Mouse (Mus musculus) intestine, embryonic 15.5 days (tissue): ENCODE measurements at regions not wholly inside any gene's neighbourhood (a gene's known extent, or its start where the extent isn't known, plus 50 kb on each side); places are given as distances from the start of the nearest gene placed in this dataset.

Experiments used
- ATAC-seq: fragments of 200-750 bp; cut with Nextera tagmentation; 2 replicates; pipeline ENCODE4 v1.8.0; 2017; ENCODE audit warnings: moderate TSS enrichment, moderate library complexity
- H3K27ac ChIP-seq: fragments of 300-500 bp; sonication (generic); 2 replicates; pipeline ENCODE4 v1.5.1; 2015; ENCODE audit warnings: mild to moderate bottlenecking, inconsistent platforms
- H3K27me3 ChIP-seq: fragments of 300-500 bp; sonication (generic); replicated peaks from 2 replicates; pipeline ENCODE4 v1.6.1; 2015; ENCODE audit warnings: inconsistent platforms
- H3K36me3 ChIP-seq: fragments of 300-500 bp; sonication (generic); 2 replicates; pipeline ENCODE4 v1.6.1; 2015; ENCODE audit warnings: inconsistent platforms
- H3K4me1 ChIP-seq: fragments of 300-500 bp; sonication (generic); replicated peaks from 2 replicates; pipeline ENCODE4 v1.6.1; 2015; ENCODE audit warnings: inconsistent platforms
- H3K4me2 ChIP-seq: fragments of 300-500 bp; sonication (generic); replicated peaks from 2 replicates; pipeline ENCODE4 v1.6.1; 2015; ENCODE audit warnings: mild to moderate bottlenecking, inconsistent platforms
- H3K4me3 ChIP-seq: fragments of 300-500 bp; sonication (generic); replicated peaks from 2 replicates; pipeline ENCODE4 v1.5.1; 2015; ENCODE audit warnings: inconsistent platforms
- H3K9ac ChIP-seq: fragments of 300-500 bp; sonication (generic); 2 replicates; pipeline ENCODE4 v1.6.1; 2015; ENCODE audit warnings: inconsistent platforms
- H3K9me3 ChIP-seq: fragments of 300-500 bp; sonication (generic); 2 replicates; pipeline ENCODE4 v1.6.1; 2016; ENCODE audit warnings: inconsistent platforms
- WGBS: fragments of 180-500 bp; shearing (Covaris S2); methylation state at CpG from one replicate; pipeline ENCODE4 v1.1.7; 2015; 5-methylcytosine and 5-hydroxymethylcytosine counted together

DNA sequence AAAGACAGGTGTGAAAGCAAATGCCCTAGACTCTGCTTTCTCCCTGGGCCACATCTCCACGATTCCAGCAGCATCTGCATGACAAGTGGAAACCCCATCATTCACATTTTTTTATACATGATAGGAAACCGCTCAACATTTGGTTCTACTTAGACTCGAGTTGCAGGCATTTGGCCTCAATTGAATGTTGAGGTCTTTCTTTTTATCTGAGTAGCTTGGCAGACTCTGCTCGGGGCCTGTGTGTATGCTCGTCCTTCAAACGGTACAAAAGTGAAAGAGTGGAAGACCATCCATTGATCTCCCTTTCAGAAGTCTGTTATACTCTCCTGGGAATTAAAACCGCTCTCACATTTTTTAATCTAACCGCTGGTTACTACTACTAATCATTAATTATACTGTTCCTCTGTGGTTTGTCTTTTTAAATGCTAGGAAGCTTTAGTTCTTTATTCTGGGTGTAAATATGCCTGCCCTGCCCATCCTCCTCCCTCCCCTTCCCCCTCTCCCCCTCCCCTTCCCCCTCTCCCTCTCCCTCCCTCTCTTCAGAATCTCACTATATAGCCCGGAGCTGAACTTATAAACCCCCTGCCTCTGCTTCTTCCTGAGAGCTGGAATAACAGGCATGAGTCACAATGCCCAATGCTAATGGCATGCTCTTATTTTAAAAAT, 75.5 kb downstream of the Dyrk2 start:
- 57% methylated on average over 9 of the region's 9 CpGs for WGBS
- Histone ChIP-seq H3K4me1 (no peaks in the 10 kb centered on the region), H3K27ac (no peak overlapping the region), H3K9ac (no peak overlapping the region), H3K27me3 (no peaks in the 10 kb centered on the region), H3K4me3 (no peak overlapping the region), H3K9me3 (no peaks in the 10 kb centered on the region), H3K36me3 (no peaks in the 10 kb centered on the region), H3K4me2 (no peak overlapping the region)
- ATAC-seq, result no peak

DNA sequence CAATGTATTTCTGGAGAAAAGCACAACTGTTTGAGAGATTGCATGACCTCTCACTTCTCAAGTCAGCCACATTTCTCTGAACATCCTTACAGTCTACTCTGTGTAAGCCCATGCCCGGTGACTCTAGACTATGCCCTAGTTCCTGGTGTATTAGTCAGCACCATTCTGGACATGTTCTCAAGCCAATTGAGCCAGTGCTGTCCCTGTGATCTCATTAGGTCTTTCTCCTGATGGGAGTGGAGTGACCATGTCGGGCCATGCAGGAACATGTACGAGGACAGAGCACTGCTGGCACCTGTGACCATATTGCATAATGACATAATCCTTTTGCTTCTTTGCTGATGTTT, 75.0 kb downstream of the Dyrk2 start:
- ATAC-seq, result no peak
- Histone ChIP-seq H3K4me3 (no peak overlapping the region), H3K36me3 (no peaks in the 10 kb centered on the region), H3K9ac (no peak overlapping the region), H3K27me3 (no peaks in the 10 kb centered on the region), H3K4me1 (no peaks in the 10 kb centered on the region), H3K27ac (no peak overlapping the region), H3K9me3 (no peaks in the 10 kb centered on the region), H3K4me2 (no peak overlapping the region)
- 83% methylated on average over 3 of the region's 3 CpGs for WGBS

DNA sequence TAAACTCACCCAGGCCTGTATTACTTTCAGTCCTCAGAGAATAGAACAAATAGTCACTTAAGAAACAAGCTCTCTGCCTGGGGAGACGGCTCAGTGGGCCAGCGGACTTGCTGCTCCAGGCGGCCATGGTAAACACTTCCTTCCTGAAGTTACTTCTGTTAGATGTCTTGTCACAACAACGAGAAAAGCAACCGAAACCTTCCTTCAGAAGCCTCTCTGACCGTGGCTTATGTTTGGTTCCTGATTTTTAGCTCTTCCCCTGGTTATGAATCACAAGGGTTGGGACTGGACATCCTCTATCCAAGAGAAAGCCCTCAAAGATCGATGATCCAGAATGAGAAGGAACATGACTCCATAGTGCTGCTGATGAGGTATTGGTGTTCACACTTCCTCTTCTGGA, 73.5 kb downstream of the Dyrk2 start:
- H3K4me1 ChIP-seq, result no peaks in the 10 kb centered on the region
- WGBS, result 66% methylated on average over 7 of the region's 7 CpGs
- H3K9me3 ChIP-seq, result no peaks in the 10 kb centered on the region
- no peak overlapping the region for H3K4me2 ChIP-seq
- ATAC-seq, result no peak
- no peak overlapping the region for H3K27ac ChIP-seq
- no peaks in the 10 kb centered on the region for H3K27me3 ChIP-seq
- no peak overlapping the region for H3K4me3 ChIP-seq
- H3K36me3 ChIP-seq, result no peaks in the 10 kb centered on the region
- H3K9ac ChIP-seq, result no peak overlapping the region

DNA sequence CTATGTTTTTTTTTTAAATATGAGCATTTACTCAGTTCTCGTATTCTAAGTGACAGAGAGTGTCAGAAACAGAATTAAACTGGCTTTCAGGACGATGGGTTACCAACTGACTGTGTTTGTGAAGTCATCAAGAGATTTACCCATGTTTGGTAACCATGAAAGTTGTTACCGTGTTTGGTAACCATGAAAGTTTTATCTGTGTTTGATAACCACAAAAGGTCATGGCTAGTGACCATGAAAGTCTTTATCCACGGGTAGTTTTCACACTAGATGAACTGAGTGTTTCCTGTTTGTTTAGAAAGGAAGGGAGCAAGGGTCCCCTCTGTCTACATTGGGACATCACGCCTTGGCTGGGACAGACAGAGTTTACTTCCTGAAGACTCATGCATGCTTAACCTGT, 72.8 kb downstream of the Dyrk2 start:
- H3K27me3 ChIP-seq, result no peaks in the 10 kb centered on the region
- H3K36me3 ChIP-seq, result no peaks in the 10 kb centered on the region
- WGBS, result 62% methylated on average over 5 of the region's 5 CpGs
- H3K4me2 ChIP-seq, result no peak overlapping the region
- no peak overlapping the region for H3K27ac ChIP-seq
- H3K9ac ChIP-seq, result no peak overlapping the region
- no peaks in the 10 kb centered on the region for H3K4me1 ChIP-seq
- H3K4me3 ChIP-seq, result no peak overlapping the region
- ATAC-seq, result no peak
- no peaks in the 10 kb centered on the region for H3K9me3 ChIP-seq

DNA sequence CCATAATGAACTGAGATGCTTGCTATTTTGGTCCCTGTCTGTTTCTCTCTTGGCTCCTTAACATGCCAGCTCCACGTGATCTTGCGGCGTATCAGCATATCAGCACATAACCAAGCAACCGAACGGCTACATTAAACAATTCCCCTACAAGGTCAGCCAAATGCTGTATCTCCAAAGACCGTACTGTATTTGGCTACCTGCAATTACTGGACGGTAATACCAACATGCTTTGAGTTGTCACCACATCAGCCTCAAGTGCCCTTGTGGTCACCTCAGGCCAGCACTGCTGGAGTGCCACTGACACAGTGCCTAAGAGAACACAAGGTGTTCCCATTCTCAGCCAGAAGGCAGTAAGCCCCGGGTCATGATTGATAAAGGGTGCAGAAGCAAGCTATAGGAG, 70.2 kb downstream of the Dyrk2 start:
- no peak for ATAC-seq
- 85% methylated on average over 8 of the region's 8 CpGs for WGBS
- no peak overlapping the region for H3K4me3 ChIP-seq
- H3K4me1 ChIP-seq, result peaks cover 4% of the 10 kb centered on the region; the same call in 1 of the 2 replicates
- H3K27ac ChIP-seq, result no peak overlapping the region
- H3K27me3 ChIP-seq, result no peaks in the 10 kb centered on the region
- no peaks in the 10 kb centered on the region for H3K9me3 ChIP-seq
- H3K9ac ChIP-seq, result no peak overlapping the region
- H3K36me3 ChIP-seq, result no peaks in the 10 kb centered on the region
- no peak overlapping the region for H3K4me2 ChIP-seq

DNA sequence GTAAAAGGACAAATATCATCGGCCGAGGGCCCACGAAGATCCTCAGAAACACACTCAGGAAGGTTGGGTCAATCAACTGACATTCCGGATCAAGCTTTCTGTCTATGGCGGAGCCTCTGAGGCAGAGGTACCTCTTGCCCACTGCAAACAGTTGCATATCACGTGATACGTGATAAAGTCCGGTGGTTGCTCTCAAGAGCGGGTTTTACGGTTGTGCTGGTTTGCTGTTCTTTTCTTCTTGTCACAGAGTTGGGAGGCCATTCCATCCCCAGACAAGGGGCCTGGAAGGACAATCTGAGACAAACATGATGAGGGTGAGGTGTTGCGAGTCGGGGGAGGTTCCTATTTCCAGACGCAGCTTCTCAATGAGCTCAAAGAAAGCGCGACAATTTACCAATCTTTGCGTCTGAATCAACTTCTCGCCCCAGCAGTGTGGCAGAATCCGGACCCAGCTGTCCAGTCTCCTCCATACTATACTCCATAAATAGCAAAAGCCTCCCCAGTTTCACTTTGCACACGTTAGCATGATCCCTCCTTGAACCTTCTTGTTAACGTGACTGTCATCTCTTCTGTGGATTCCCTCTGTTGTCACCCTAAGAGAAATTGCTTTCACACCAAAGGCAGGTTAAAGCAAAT, 66.0 kb downstream of the Dyrk2 start:
- peaks cover 8% of the 10 kb centered on the region; the same call in 1 of the 2 replicates for H3K4me1 ChIP-seq
- no peak overlapping the region for H3K9ac ChIP-seq
- ATAC-seq, result peak; percentile 68
- peak overlapping the region; percentile 53 for H3K4me2 ChIP-seq
- no peaks in the 10 kb centered on the region for H3K27me3 ChIP-seq
- H3K4me3 ChIP-seq, result peak overlapping the region; percentile 9; the same call in 1 of the 2 replicates
- H3K36me3 ChIP-seq, result no peaks in the 10 kb centered on the region
- H3K9me3 ChIP-seq, result no peaks in the 10 kb centered on the region
- peak overlapping the region; percentile 66 for H3K27ac ChIP-seq
- WGBS, result 62% methylated on average over 20 of the region's 20 CpGs

DNA sequence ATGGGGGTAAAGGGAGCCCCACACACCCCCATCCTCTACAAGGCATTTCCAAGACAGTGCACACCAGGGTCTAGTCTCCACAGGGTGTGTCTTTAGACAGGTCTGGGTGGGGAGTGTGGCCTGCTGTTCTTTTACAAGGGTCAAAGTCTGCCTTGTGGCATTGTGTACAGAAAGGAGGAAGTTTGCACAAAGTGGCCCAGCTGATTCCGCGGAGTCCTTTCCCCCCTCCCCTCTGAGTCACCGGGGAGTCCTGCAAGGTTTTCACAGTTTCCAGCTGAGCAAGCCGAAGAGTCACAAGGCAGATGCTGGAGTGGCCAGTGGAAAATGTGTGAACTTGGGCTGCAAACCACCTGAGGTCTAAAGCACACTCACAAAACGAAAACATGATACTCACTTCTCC, 65.4 kb downstream of the Dyrk2 start:
- Histone ChIP-seq H3K9ac (no peak overlapping the region), H3K4me1 (peaks cover 8% of the 10 kb centered on the region; the same call in 1 of the 2 replicates), H3K9me3 (no peaks in the 10 kb centered on the region), H3K4me3 (peak overlapping the region; percentile 9; the same call in 1 of the 2 replicates), H3K27me3 (no peaks in the 10 kb centered on the region), H3K36me3 (no peaks in the 10 kb centered on the region), H3K27ac (peak overlapping the region; percentile 66), H3K4me2 (peak overlapping the region; percentile 53)
- peak; percentile 97 for ATAC-seq
- 26% methylated on average over 5 of the region's 5 CpGs for whole genome bisulfite sequencing
